Mouse (Mus musculus) liver, adult 2 months (tissue): Measurements from ENCODE around the gene Siglech.
A peak's percentile ranks its signal among the peaks of the same experiment; 100 is the strongest.

Experiments
- CTCF ChIP-seq: fragments of 200-500 bp; IDR thresholded peaks from 2 replicates; pipeline ENCODE4 v1.5.1; 2011; ENCODE audit warnings: low read depth, low read length, control low read depth
- POLR2A ChIP-seq: fragments of 200-500 bp; IDR thresholded peaks from 2 replicates; pipeline ENCODE4 v1.6.1; 2011; ENCODE audit warnings: low read length, control low read depth; ENCODE audit not compliant: insufficient read depth; ENCODE audit errors: extremely low read depth

- TF ChIP-seq CTCF (peak; percentile 9; the same call in 1 of the 2 replicates), POLR2A (no peak)
These were observed 30.7 kb upstream of the Siglech start for GRCm38 (mm10) chr7:55737125-55737912.
